Mouse (Mus musculus) testis, adult 2 months (tissue): ENCODE results near the gene Stxbp2.

Experiments
- CTCF ChIP-seq: fragments of 200-500 bp; IDR thresholded peaks from 2 replicates; pipeline ENCODE4 v1.5.1; 2012; ENCODE audit warnings: low read depth, mild to moderate bottlenecking, inconsistent platforms, low read length, moderate library complexity; ENCODE audit not compliant: control insufficient read depth, insufficient read depth, insufficient replicate concordance
- POLR2A ChIP-seq: fragments of 200-500 bp; IDR thresholded peaks from 2 replicates; pipeline ENCODE4 v1.6.1; 2012; ENCODE audit warnings: low read depth, mild to moderate bottlenecking, inconsistent platforms, low read length, moderate library complexity; ENCODE audit not compliant: control insufficient read depth

GRCm38 (mm10) chr8:3622119-3622518 lies 8.6 kb upstream of the Stxbp2 start:
- TF ChIP-seq CTCF (no peak), POLR2A (no peak)
